Mouse (Mus musculus) cortical plate, adult 2 months (tissue): ENCODE results near the gene Osmr.

Source experiments
- CTCF ChIP-seq: fragments of 200-500 bp; IDR thresholded peaks from 2 replicates; pipeline ENCODE4 v1.5.1; 2011; ENCODE audit warnings: mild to moderate bottlenecking, control low read depth, low read length; ENCODE audit not compliant: insufficient read depth; ENCODE audit errors: extremely low read depth
- POLR2A ChIP-seq: fragments of 200-500 bp; IDR thresholded peaks from 2 replicates; pipeline ENCODE4 v1.6.1; 2011; ENCODE audit warnings: mild to moderate bottlenecking, low read length, control low read depth; ENCODE audit not compliant: insufficient read depth; ENCODE audit errors: extremely low read depth

GRCm38 (mm10) chr15:6884260-6884659 lies 9.5 kb upstream of the Osmr start:
- TF ChIP-seq POLR2A, result no peak
- no peak for TF ChIP-seq CTCF
